Mouse (Mus musculus) urinary bladder, adult 18-20 months (tissue): ENCODE measurements around the gene 5530401A14Rik.

Experiments used
- DNase-seq, 2 experiments: peaks; one replicate each; pipeline ENCODE4 v3.0.0; 2022; ENCODE audit warnings: low spot score in 2 of 2, mixed read lengths in 2 of 2

The 5530401A14Rik gene

DNA sequence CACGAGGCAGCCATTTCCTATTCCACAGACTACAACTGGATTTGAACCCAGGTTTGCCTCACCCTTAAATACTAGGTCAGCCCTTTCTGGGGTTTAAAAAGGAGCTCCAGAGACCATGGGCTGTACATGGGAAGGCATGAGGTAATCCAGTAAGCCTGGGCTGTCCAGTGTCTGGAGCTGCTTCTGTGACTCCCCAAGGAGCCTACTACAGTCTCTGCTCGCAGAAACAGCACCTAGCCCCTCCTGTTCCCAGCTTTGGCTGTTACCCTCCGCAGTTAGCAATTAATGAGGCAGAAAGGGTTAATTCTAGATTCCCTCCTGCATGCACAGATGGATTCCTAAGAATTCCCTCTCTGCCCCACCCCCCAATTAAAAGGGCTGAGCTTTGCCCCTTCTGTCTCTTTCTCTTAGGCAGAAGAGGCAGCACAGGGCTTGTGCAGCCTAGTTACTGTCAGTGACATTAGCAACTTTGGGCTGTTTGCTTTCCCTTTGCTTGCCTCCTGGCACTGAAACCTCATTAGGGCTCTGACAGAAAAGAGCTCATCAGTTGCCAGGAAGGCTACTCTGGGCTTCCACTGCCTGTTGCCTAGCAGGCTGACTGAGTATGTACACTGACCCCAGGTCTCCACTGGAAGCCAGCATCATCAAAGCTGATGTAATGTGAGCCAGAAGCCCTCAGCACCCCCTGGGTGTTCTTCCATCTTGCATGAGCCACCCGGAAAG, at the start of gene 5530401A14Rik:
Gene 5530401A14Rik (plus strand): TSS at position 424 of the 723 bp plus-strand sequence.
- DNase-seq: no peak

DNA sequence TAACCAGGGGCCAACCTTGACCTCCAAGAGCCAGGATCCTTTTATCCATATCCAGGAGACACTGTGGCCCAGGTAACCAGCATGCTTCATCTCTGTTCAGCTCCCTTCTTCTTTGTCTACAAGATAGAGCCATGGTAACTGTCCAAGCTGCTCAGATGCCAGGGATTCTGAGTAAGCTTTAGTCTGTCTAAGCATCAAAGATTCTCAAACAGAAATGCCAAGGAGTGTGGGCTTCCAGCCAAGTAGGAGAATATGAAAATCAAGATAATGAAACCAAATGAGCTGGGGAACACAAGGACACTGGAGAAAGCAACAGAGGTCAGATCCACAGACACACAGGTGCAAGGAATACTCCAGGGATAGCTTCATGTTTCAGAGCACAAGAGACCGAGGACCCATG, 45.7 kb upstream of the 5530401A14Rik start:
- DNase-seq: no peak

DNA sequence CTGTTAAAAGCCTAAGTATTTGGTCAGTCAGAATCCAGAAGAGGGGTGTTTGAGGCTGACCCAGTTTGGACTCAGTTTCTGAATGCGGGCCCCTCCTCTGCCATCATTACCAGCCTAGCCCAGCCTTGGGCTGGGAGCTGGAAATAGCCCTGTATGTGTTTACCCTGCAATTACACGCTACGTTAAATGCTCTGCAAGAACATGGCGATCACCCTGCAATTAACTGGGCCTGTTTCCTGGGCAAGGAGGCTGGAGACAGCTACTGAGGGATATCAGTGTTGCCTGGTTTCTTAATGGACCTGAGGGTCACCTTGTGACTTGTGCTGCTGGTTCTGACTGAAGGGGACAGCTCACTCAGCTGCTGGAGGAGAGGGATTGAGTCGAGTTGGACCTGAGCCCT, 43.9 kb upstream of the 5530401A14Rik start:
- no peak for DNase-seq

DNA sequence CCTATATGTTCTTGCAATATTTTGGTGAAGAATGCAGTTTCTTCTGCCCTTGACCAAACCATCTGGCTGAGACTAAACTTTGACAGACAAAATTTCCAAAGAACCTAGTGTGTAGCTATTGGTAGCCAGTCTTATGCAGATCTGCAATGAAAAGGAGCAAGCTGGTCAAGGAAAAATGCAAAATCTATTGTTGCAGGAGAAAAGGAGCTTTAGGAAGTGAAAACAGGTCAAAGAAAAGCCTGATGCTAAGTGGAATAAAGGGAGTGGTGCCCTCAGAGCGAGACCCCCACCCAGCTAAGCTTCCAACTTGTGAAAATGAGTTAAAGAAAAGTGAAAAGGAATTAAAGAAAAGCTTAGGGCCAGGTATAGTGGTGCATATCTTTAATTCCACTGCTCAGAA, 28.1 kb upstream of the 5530401A14Rik start:
- no peak for DNase-seq

DNA sequence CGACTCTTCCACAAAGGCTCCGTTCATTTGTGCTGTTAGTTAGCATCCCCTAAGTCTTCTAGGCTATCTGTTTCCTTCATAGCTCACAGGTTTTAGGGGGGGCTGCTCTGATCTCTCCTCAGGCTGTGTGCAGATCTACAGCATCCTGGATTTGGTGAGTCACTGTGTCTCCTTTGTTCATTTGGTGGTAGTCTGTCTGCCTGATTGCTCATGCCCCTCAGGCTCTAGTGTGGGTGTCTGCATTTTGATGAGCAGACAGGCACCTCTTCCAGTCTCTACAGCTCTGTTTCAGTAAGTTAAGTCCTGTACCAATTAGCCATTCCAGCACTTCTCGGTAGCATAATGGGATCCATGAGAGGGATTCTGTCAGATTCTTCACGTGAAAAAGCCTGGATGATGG, 22.0 kb upstream of the 5530401A14Rik start:
- no peak for DNase-seq

DNA sequence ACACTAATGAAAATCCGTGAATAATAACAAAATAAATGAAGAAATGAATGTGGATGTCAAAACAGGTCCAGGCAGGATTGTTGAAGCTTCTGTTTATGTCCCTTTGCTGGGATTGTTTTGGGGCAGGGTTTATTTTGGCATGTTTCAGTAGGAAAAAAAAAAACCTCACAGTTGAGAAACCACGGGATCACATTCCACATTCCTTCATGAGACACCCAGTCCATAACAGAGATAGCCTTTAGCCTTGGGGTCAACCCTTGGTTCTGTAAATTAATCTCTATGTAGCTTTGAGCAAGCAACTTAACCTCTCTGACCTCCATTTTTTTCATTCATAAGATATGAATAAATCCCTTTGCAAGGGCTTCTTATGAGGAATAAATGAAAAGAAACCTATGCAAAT, 19.5 kb upstream of the 5530401A14Rik start:
- no peak for DNase-seq

DNA sequence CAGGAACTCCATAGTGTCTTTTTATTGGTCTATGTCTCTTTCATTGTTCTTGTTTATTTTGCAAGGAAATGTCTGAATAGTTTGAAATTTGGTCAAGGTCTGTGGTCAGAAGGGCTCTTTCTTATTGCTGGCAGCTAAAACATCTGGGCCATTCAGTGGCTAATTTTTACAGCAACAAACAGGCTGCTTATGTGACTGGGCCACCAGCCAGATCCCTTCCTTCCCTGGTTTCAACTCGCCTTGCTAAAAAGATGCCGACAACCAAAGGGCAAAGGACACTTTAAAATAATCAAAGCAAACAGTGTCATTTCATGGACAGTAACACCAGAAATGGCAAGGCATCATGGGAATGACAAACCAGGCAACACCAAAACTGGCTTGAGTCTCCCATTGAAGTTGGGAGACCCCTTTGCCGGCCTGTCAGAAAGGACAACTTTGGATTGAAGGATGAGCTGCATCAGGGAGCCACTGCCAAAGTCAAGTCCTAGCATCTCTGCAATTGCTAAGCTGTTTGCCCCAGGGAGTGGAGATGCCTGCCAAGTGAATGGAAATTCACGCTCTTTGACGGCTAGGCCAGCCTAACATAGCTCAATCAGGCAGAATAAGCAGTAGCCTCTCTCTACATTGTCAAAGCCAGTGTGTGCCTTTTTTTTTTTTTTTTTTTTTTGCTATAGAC, 15.3 kb upstream of the 5530401A14Rik start:
- no peak for DNase-seq

DNA sequence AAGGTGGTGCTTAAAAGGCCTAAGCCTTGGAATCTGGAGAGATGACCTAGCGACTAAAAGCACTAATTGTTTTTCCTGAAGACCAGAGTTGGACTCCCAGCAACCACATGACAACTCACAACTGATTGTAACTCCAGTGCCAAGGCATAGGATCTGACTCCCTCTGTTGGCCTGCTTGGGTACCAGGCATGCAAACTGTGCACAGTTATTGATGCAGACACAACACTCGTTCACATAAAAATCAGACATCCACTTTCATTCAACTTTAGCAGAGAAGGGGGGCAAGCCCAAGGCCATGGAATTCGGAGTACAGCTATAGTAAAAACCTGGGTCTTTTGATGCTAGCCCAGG, 14.8 kb upstream of the 5530401A14Rik start:
- no peak for DNase-seq

DNA sequence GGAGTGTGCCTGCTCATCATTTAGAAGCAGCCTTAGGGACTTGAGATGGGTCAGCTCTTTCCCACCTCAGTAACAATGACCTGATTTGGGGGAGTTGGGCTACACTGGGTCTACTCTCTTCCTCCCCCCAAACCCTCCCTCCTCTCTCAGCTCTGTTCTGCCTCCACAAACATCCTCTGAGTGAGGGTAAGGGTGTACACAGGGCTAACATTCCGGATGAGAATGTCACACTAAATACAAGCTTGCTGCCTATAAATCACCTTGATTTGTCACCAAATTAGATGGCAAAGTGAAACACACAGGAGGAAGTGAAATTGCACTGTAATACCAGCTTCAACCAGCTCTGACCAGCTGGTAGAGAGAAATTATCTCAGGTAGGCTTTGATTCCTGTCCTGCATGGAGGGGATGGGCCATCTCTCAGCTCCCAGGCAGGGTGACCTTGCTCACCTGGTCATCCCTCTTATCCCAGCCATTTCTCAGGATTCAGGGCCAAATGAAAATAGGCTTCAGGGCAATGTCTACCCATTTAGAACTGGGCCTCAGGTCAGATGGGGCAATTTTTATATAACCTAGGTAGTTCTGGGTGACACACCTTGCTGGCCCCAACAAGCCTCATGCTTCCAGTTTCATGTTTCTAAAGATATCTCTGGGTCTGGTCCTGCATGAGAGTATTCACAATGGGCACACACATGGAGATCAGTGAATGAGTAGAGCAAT, 12.5 kb upstream of the 5530401A14Rik start:
- no peak for DNase-seq

DNA sequence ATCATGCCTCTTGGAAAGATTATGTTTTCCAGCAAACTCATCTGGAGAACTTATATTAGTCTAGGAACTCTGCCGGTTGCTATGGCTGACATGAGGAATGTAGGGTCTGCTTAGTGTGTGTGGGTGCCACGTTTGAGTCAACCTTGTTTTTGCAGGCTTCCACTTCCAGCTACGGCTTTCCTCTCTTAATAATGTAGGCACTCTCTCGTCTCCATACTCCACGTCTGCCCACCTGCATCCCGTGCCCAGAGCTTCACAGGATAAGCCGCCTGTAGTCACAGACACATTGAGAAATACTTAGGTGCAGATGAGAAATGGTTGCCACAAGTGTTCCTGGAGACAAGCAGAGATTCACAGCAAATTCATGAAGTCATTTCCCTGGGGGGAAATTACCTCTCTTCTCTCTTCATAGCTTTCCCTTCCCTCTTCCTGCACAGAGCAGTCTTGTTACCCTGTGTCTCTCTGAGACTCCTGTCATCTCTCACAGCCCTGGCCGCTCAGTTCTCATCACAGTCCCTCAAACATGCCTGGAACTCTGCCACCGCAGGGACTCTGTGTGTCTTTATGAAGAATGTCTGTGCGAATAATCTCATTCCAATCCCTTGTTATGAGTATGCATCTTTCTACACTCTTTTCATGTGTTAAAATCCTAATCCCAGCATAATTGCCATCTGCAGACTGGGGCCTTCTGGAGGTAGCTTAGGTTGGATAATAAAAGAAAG, 5.3 kb downstream of the 5530401A14Rik start:
- DNase-seq: no peak

DNA sequence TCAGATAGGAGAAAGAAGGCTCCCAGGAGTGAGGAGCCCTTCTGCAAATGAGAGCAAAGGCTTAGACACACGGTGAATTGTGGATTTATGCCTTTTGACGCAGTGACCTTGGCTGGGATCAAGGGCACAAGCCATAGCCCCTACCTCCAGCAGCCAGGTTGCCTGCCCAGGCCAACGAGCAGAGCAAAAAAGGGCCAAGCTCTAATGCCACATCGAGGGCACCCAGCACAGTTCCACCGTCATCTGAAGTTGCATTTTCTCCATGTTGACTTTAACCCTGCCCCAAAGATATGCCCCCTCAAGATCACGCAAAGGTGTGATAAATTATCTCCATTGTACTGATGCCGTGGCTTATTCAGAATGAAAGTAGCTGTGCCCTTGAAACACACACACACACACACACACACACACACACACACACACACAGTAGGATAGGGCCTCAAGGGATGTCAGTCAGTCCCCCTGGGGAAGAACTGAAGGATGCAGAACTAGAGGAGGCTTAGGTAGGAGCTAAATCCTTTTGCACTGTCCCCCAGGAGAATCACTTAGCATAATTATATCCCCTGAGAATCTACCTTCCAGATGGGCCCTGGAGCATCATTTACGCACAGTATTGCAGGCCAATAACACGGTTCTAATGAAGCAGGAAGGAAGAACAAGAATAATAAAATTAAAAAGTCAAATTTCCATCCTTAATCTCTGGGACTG, 11.2 kb downstream of the 5530401A14Rik start:
- DNase-seq: no peak

DNA sequence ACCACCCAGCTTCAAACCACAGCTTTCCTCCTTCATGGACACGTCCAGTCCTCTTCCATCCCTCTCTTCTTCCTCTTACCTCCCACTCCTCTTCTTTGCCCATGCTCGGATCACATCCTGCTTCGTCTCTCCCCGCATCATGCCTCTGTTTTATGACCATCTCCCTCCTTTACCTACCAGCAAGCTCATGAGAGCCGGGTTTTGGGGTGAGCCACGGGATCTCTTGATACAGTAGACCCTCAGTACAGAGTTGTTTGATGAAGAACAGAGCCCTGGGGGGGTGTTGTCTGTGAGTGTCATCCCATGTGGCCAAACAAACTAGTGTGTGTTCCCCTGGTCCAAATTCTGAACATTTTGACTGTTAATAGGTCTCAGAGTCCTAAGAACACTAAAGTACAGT, 36.0 kb downstream of the 5530401A14Rik start:
- DNase-seq: no peak

DNA sequence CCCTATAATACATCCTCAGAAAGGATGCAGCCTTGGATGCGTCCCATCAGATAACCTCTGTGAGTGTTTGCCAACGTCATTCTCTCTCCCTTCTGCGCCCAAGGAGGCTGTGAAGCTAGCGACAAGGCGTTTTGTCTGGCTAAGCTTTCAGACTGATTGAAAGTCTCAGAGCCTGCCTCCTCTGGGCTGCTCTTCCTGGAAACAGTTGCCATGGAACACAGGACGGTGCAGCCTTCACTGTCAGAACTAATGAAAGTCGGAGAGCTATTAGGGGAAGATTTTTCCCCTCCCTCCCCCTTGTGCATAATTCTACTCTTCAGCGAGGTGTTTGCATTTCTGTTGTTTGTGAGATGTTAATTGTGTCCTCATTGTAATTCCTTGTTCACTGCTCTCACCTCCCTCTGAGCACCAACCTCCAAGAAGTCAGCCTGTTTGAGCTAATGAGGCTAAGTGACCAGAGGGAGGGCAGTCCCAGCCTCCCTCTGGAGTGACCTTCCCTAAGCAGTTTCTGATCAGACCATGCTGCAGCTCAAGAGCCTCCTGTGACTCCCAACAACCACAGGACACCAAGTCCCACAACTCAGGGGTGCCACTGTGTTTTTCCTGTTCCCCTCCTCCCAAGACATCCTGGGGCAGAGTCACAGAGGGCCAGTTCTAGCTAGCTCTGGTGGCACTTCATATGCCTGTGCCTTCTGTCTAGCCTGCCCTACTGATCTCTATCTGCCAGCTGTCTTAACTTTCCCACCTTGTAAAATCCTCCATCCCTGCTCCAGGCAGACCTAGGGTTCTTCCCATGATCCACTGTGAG, 37.3 kb downstream of the 5530401A14Rik start:
- no peak for DNase-seq

DNA sequence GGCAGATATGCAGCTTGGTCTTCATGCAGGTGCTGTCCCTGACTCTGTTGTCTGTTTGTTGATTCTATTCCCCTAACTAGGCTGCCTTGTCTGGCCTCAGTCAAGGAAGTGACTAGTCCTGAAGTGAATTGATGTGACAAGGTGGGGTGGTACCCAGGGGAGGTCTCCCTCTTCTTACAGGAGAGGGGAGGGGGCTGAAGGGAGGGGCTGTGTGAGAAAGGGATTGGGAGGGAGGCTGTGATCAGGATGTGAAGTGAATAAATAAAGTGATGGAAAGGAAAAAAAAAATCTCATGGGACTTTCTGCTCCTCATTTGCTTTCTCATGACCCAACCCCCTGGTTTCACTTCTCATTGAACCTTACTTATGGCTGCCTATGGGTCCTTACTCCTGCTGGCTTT, 41.8 kb downstream of the 5530401A14Rik start:
- DNase-seq: no peak

DNA sequence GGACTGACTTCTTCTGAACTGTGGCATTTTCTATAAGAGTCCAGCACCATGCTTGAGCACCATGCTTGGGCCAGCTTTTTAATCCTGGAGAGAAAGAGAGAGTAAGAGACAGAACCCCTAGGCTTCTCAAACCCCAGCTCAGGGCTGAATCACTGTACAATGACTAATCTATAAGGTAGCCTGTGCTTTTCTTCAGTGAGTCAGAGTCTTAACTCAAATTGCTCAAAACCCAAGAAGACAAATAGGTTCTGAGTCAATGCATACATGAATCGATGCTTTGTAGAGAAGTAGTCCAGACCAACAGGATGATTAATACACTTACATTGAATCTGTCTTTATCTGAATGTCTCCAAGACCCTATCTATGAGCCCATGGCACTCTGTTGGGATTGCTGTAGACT, 48.3 kb downstream of the 5530401A14Rik start:
- no peak for DNase-seq

DNA sequence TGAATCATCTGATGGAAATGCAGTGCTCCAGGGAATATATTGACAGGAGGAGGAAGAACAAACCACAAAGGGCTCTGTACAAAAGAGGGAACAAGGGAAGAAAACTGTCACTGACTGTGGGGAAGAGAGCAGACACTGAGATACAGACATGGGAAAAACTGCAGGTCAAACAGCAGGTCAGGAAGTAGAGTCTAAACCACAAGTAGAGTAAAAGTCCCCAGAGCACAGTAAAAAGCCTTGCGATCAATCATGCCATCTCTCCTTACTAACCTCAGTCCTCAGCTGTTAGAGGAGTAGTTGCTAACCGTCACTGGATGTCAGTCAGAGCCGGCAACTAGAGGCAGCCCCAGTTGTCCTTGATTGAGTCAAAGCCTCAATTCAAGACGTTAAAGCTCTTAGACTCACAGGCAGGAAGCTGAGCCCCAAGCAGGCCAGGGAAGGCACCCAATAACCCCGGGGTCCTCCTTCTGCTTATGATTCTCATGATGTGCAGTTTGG, 49.0 kb downstream of the 5530401A14Rik start:
- no peak for DNase-seq

DNA sequence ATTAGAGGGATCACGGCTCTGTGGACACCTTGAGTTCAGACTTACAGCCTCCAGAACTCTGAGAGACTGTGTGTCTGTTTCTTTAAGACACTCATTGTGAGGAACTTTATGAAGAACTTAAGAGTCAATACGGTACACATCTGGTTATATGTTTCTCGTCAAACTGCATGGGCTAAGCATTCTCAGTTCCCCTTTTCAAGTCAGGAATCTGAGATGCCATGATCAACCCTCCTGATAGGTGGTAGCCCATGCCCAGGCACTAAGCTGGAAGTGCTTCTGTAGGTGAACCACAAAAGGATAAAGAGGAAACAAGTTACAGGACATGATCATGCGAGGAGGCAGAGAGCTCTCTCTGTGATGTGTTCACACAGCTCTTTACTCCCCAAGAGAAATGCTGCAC, 52.6 kb downstream of the 5530401A14Rik start:
- no peak for DNase-seq

DNA sequence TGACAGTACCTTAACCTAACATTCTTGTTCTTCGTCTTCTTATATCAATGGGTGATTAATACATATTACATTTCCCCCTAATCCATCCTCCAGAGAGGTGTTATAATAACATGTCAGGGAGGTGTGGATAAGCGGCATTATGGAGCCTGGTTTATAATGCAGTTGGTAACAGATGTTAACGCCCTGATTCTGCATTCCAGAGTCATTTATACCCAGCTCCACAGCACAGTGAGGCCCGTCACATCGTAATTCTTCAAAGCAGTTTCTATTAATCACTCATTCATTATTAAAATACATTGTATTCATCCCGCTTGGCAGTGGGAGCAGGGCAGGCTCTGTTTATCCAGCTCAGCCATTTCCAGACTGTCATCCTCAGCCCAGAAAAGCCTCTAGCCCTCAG, 55.0 kb downstream of the 5530401A14Rik start:
- DNase-seq: no peak

DNA sequence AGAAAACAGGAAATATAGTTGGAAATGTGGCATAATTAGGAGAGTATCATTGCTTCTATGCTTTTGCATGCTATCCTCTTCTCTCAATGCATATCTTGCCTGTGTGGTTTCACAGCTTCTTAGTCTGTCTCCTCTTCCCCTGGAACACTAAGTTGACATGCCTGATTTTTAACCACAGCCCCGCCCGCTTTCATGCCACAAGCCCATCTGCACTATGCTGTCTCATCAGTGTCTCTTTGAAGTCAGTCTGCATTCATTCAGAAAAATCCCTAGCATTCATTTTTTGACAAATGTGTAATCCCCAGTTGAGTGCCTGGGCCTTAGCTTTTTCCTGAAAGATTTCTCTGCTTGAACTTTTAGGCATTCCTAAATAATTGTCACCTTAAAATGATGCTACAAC, 62.6 kb downstream of the 5530401A14Rik start:
- no peak for DNase-seq

DNA sequence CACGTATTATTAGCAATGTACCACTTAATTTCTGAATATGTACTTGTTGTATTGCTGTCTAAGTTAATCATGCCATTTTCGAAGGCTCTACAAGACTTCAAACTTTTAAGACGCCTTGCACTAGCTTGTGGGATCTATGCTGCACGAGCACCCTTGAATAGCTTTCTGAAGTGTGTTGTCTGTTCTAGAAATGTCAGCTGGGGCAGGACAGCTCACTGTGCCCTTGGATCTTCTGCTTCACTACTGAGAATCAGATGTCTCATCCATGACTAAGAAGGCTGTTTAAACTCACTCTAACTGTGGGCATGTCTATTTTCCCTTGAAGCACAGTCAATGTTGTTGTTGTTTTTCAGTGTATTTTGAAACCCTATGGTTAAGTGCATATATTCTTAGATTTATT, 63.2 kb downstream of the 5530401A14Rik start:
- DNase-seq: no peak

DNA sequence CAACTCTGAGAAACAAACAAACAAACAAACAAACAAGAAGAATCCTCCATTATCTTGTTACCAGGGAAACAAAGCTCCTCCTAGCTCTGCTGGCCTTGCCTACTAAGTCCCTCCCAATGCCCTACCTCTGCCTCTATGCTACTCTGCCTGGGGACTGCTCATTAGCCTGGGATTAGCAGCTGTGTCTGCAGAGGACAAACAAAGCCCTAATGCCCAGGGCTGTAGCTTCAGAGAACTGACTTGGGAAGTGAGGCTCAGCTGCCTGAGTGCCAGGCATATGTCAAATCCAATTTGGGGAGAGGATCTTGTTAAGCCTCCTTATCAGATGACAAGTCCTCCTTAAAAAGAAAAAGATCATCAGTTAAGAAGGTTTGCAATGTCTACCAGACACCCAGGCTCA, 65.9 kb downstream of the 5530401A14Rik start:
- no peak for DNase-seq
